Mouse (Mus musculus): ENCODE results near the gene Cdh10. TPM values are rescaled to one million over a fixed set of nuclear protein-coding genes. Genes with fewer than 3 reads are reported as not detected.
A peak's percentile ranks its signal among the peaks of the same experiment; 100 is the strongest.

The Cdh10 gene
- 1.1 and 2.0 TPM in 2 replicates for polyA plus RNA-seq (2016; fragmentation: Nextera tagmentation; extraction: Ambion mirVana)

GRCm38 (mm10) chr15:18818185-18818973 lies at the start of gene Cdh10:
Gene Cdh10, plus strand, starts transcription at chr15:18818947.
- H3K4me3 ChIP-seq: peak within 1 kb of the TSS; percentile 62
- peak; percentile 76 for DNase-seq (ENCODE audit: low spot score)
- no peaks in the 10 kb centered on the region for H3K9me3 ChIP-seq
- H3K4me1 ChIP-seq: no peaks in the 10 kb centered on the region
- peak within 1 kb of the TSS; percentile 36; the same call in 1 of the 2 replicates for H3K27ac ChIP-seq
- H3K27me3 ChIP-seq (ENCODE audit: insufficient read depth, poor library complexity, severe bottlenecking): no peaks in the 10 kb centered on the region
- WGBS: 1% methylated on average over 24 of the region's 24 CpGs
- H3K36me3 ChIP-seq: no peaks in the 10 kb centered on the region

- Histone ChIP-seq H3K27me3 (ENCODE audit: insufficient read depth, poor library complexity, severe bottlenecking) (no peaks in the 10 kb centered on the region), H3K4me1 (no peaks in the 10 kb centered on the region), H3K4me3 (no peak overlapping the region), H3K9me3 (no peaks in the 10 kb centered on the region), H3K27ac (no peak overlapping the region), H3K36me3 (no peaks in the 10 kb centered on the region)
- DNase-seq (ENCODE audit: low spot score): no peak
- 81% methylated on average over 4 of the region's 4 CpGs for WGBS
These were observed 9.5 kb upstream of the Cdh10 start for GRCm38 (mm10) chr15:18809148-18809827.

- WGBS: 70% methylated on average over 3 of the region's 3 CpGs
- no peaks in the 10 kb centered on the region for H3K36me3 ChIP-seq
These were observed 1.0 kb upstream of the Cdh10 start for GRCm38 (mm10) chr15:18817707-18818106.

GRCm38 (mm10) chr15:18820226-18820625 lies 1.5 kb downstream of the Cdh10 start:
- no peaks in the 10 kb centered on the region for H3K36me3 ChIP-seq
- 35% methylated on average over 3 of the region's 3 CpGs for WGBS
- DNase-seq (ENCODE audit: low spot score): no peak
- H3K27ac ChIP-seq: no peak overlapping the region
- H3K9me3 ChIP-seq: no peaks in the 10 kb centered on the region
- no peaks in the 10 kb centered on the region for H3K27me3 ChIP-seq (ENCODE audit: insufficient read depth, poor library complexity, severe bottlenecking)
- H3K4me1 ChIP-seq: no peaks in the 10 kb centered on the region
- H3K4me3 ChIP-seq: no peak overlapping the region

More at GRCm38 (mm10) chr15:18817707-18818106, 1.0 kb upstream of the Cdh10 start:
- Histone ChIP-seq H3K4me1 (no peaks in the 10 kb centered on the region), H3K27ac (no peak overlapping the region), H3K27me3 (ENCODE audit: insufficient read depth, poor library complexity, severe bottlenecking) (no peaks in the 10 kb centered on the region), H3K9me3 (no peaks in the 10 kb centered on the region), H3K4me3 (no peak overlapping the region)
- no peak for DNase-seq (ENCODE audit: low spot score)

- Histone ChIP-seq H3K27me3 (ENCODE audit: insufficient read depth, poor library complexity, severe bottlenecking) (no peaks in the 10 kb centered on the region), H3K36me3 (no peaks in the 10 kb centered on the region), H3K9me3 (no peaks in the 10 kb centered on the region), H3K4me1 (no peaks in the 10 kb centered on the region), H3K27ac (no peak overlapping the region), H3K4me3 (no peak overlapping the region)
- WGBS: 24% methylated on average over 10 of the region's 10 CpGs
- DNase-seq (ENCODE audit: low spot score): peak; percentile 83
These were observed 2.5 kb downstream of the Cdh10 start for GRCm38 (mm10) chr15:18821114-18821756.

GRCm38 (mm10) chr15:18823420-18823819 lies 4.7 kb downstream of the Cdh10 start:
- Histone ChIP-seq H3K27ac (no peak overlapping the region), H3K36me3 (no peaks in the 10 kb centered on the region), H3K4me1 (no peaks in the 10 kb centered on the region), H3K9me3 (no peaks in the 10 kb centered on the region), H3K4me3 (no peak overlapping the region), H3K27me3 (ENCODE audit: insufficient read depth, poor library complexity, severe bottlenecking) (no peaks in the 10 kb centered on the region)
- 86% methylated on average over 2 of the region's 2 CpGs for WGBS
- no peak for DNase-seq (ENCODE audit: low spot score)

- no peaks in the 10 kb centered on the region for H3K4me1 ChIP-seq
- no peaks in the 10 kb centered on the region for H3K27me3 ChIP-seq (ENCODE audit: insufficient read depth, poor library complexity, severe bottlenecking)
- no peaks in the 10 kb centered on the region for H3K36me3 ChIP-seq
- no peak overlapping the region for H3K4me3 ChIP-seq
- WGBS: 22% methylated on average over 4 of the region's 4 CpGs
- DNase-seq (ENCODE audit: low spot score): no peak
- no peak overlapping the region for H3K27ac ChIP-seq
- H3K9me3 ChIP-seq: no peaks in the 10 kb centered on the region
These were observed 13.5 kb downstream of the Cdh10 start for GRCm38 (mm10) chr15:18832263-18832662.

- DNase-seq (ENCODE audit: low spot score): no peak
- no peaks in the 10 kb centered on the region for H3K36me3 ChIP-seq
- no peaks in the 10 kb centered on the region for H3K4me1 ChIP-seq
- H3K9me3 ChIP-seq: no peaks in the 10 kb centered on the region
- no peak overlapping the region for H3K4me3 ChIP-seq
- WGBS: 64% methylated on average over 2 of the region's 2 CpGs
- H3K27me3 ChIP-seq (ENCODE audit: insufficient read depth, poor library complexity, severe bottlenecking): no peaks in the 10 kb centered on the region
- no peak overlapping the region for H3K27ac ChIP-seq
These were observed 23.0 kb downstream of the Cdh10 start for GRCm38 (mm10) chr15:18841769-18842168.

- Histone ChIP-seq H3K27me3 (ENCODE audit: insufficient read depth, poor library complexity, severe bottlenecking) (no peaks in the 10 kb centered on the region), H3K36me3 (no peaks in the 10 kb centered on the region), H3K9me3 (no peaks in the 10 kb centered on the region), H3K4me3 (no peak overlapping the region), H3K4me1 (no peaks in the 10 kb centered on the region), H3K27ac (no peak overlapping the region)
- 54% methylated on average over 5 of the region's 5 CpGs for WGBS
- no peak for DNase-seq (ENCODE audit: low spot score)
These were observed 26.1 kb downstream of the Cdh10 start for GRCm38 (mm10) chr15:18844807-18845206.

- WGBS: 81% methylated on average over 2 of the region's 2 CpGs
- H3K36me3 ChIP-seq: no peaks in the 10 kb centered on the region
- H3K27me3 ChIP-seq (ENCODE audit: insufficient read depth, poor library complexity, severe bottlenecking): no peaks in the 10 kb centered on the region
- no peaks in the 10 kb centered on the region for H3K9me3 ChIP-seq
- H3K4me1 ChIP-seq: no peaks in the 10 kb centered on the region
- no peak for DNase-seq (ENCODE audit: low spot score)
- no peak overlapping the region for H3K27ac ChIP-seq
- H3K4me3 ChIP-seq: no peak overlapping the region
These were observed 31.8 kb downstream of the Cdh10 start for GRCm38 (mm10) chr15:18850497-18850896.

- DNase-seq (ENCODE audit: low spot score): no peak
- H3K4me3 ChIP-seq: no peak overlapping the region
- 66% methylated on average over 2 of the region's 2 CpGs for WGBS
- H3K27ac ChIP-seq: no peak overlapping the region
- H3K36me3 ChIP-seq: no peaks in the 10 kb centered on the region
- no peaks in the 10 kb centered on the region for H3K9me3 ChIP-seq
- no peaks in the 10 kb centered on the region for H3K27me3 ChIP-seq (ENCODE audit: insufficient read depth, poor library complexity, severe bottlenecking)
- no peaks in the 10 kb centered on the region for H3K4me1 ChIP-seq
These were observed 39.4 kb downstream of the Cdh10 start for GRCm38 (mm10) chr15:18858135-18858534.

- DNase-seq (ENCODE audit: low spot score): no peak
- H3K4me1 ChIP-seq: no peaks in the 10 kb centered on the region
- no peak overlapping the region for H3K27ac ChIP-seq
- H3K27me3 ChIP-seq (ENCODE audit: insufficient read depth, poor library complexity, severe bottlenecking): no peaks in the 10 kb centered on the region
- 89% methylated on average over 2 of the region's 2 CpGs for WGBS
- H3K36me3 ChIP-seq: no peaks in the 10 kb centered on the region
- H3K4me3 ChIP-seq: no peak overlapping the region
- H3K9me3 ChIP-seq: no peaks in the 10 kb centered on the region
These were observed 51.1 kb downstream of the Cdh10 start for GRCm38 (mm10) chr15:18869871-18870270.

GRCm38 (mm10) chr15:18881467-18881866 lies 62.7 kb downstream of the Cdh10 start:
- H3K4me3 ChIP-seq: no peak overlapping the region
- 78% methylated on average over 5 of the region's 5 CpGs for WGBS

More at GRCm38 (mm10) chr15:18881467-18881866, 62.7 kb downstream of the Cdh10 start:
- Histone ChIP-seq H3K36me3 (no peaks in the 10 kb centered on the region), H3K9me3 (no peaks in the 10 kb centered on the region), H3K27me3 (ENCODE audit: insufficient read depth, poor library complexity, severe bottlenecking) (no peaks in the 10 kb centered on the region), H3K4me1 (no peaks in the 10 kb centered on the region), H3K27ac (no peak overlapping the region)
- no peak for DNase-seq (ENCODE audit: low spot score)
